Mouse (Mus musculus): ENCODE measurements around the gene Zbtb8b.
A peak's percentile ranks its signal among the peaks of the same experiment; 100 is the strongest.
"Not testable (repeated sequence)": the region's sequence is repeated elsewhere in the genome, so short reads cannot be mapped to it uniquely, and the experiment has no call there.

Gene Zbtb8b

DNA sequence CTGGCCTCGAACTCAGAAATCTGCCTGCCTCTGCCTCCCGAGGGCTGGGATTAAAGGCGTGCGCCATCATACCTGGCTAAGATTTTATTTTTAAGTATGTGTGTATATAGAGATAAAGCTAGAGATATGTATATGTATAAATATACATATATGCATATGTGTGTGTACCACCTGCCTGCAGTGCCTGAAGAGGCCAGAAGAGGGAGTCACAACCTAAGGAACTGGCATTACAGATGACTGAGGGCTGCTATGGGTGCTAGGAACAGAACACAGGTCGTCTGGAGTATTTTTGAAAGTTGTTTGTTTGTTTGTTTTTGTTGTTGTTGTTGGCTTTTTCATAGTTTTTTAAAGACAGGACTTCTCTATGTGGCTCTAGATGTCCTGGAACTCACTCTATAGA is 24.8 kb downstream of the Zbtb8b start:
- peak; percentile 40 for DNase-seq (ENCODE audit: low spot score)

DNA sequence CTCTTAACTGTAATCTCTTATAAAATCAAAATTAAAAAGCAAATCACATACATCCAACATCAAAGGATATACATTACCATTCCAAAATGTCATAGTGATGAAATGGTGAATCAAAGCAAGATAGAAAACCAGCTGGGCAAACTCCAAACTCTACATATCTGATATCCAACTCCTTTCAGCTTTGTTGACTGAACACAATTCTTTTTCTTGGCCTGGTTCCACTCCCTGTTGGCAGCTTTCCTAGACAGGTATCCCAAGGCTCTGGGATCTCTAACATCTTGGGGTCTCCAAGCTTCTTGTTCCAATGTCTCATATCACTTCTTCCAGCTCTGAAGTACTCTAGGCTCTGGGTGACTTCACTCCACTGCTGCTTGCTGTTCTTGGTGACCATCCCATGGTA is 29.7 kb downstream of the Zbtb8b start:
- no peak for DNase-seq (ENCODE audit: low spot score)

- not testable (repeated sequence) for DNase-seq (ENCODE audit: low spot score)
These were observed 30.1 kb downstream of the Zbtb8b start for GRCm38 (mm10) chr4:129410532-129410931.

DNA sequence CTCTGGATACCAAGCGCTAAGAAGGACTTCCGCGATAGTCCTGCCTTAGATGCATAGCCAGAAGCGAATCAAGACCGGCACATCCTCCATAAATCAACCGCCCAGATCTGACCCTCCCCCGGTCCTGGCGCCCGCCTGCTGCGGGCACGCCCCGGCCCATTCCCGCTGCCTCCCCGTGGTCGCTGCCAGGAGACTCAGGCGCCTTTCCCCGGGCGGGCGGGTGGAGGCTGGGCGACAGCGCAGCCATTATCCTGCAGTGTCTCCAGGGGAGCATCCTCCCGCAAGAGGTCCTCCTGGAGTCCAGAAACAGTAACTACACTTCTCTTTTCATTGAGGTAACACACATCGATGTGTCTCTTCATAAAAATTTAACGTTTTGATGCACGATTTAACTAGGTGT is 34.2 kb downstream of the Zbtb8b start:
- peak; percentile 63 for DNase-seq (ENCODE audit: low spot score)

DNA sequence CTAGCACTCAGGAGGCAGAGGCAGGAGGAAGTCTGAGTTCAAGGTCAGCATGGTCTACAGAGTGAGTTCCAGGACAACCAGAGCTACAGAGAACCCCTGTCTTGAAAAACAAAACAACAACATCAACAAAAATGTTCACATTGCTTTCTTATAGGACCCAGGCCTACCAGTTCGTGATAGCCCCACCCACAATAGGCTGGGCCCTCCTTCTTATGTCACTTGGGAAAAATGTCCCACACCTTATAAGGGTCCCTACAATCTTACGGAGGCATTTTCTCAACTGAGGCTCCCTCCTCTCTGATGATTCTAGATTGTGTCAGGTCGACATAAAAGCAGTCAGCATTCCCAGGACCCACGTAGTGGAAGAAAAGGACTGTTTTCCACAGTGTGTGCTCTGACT is 40.8 kb downstream of the Zbtb8b start:
- no peak for DNase-seq (ENCODE audit: low spot score)

DNA sequence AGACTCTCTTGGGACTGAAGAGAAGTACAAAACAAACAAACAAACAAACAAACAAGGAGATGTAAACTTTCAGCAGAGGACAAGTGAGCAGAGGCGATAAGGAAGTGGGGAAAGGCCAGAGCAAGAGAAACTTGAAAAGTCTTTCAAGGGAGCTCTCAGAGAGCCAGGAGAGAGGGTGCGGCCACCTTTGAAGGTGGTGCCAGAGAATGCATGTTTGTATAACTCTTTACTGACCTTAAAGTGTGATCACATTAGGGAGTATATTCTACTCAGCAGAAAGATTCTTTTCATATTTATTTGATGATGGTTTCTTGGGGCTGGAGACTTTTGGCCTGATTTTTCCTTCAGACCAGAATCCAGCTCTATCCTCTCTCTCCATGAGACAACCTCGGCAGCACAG is 43.7 kb downstream of the Zbtb8b start:
- DNase-seq (ENCODE audit: low spot score): no peak

GRCm38 (mm10) chr4:129394089-129394870 is 46.4 kb downstream of the Zbtb8b start:
- DNase-seq (ENCODE audit: low spot score): no peak

- no peak for DNase-seq (ENCODE audit: low spot score)
These were observed 49.6 kb downstream of the Zbtb8b start for GRCm38 (mm10) chr4:129390936-129391557.

GRCm38 (mm10) chr4:129390216-129390743 is 50.4 kb downstream of the Zbtb8b start:
- no peak for DNase-seq (ENCODE audit: low spot score)

DNA sequence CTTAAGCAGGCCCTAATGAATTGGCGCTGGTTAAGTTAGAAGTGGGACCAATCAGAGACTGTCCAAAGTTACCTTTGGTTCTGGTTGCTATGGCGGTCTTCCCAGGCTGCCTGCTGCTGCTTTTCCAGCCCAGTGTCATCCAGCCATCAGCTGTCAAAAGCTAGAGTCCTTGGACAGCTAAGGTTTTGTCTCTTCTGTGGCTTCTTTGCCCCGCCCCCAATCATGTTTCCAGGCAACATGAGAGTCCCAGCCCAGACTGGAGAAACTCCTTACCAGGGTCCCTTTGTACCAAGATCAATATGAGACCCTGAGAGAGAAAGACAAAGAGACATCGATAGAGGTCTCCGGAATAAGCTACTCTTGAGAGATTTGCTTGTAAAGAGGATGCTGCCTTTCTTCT is 52.2 kb downstream of the Zbtb8b start:
- no peak for DNase-seq (ENCODE audit: low spot score)

DNA sequence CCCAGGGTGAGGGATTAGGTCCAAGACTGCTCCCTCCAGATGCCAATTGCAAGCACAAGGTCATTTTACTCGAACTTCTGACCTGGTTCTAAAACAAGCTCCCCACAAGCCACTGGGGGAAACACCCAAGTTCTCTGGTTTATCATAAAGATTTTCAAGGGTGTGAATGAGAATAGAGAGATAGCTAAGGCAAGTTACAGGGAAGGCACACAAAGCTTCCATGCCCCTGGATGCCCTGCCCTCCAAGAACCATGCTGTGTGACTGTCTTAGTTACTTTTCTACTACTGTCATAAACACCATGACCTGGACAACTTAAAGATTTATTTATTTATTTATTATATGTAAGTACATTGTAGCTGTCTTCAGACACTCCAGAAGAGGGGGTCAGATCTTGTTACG is 53.7 kb downstream of the Zbtb8b start:
- no peak for DNase-seq (ENCODE audit: low spot score)

DNA sequence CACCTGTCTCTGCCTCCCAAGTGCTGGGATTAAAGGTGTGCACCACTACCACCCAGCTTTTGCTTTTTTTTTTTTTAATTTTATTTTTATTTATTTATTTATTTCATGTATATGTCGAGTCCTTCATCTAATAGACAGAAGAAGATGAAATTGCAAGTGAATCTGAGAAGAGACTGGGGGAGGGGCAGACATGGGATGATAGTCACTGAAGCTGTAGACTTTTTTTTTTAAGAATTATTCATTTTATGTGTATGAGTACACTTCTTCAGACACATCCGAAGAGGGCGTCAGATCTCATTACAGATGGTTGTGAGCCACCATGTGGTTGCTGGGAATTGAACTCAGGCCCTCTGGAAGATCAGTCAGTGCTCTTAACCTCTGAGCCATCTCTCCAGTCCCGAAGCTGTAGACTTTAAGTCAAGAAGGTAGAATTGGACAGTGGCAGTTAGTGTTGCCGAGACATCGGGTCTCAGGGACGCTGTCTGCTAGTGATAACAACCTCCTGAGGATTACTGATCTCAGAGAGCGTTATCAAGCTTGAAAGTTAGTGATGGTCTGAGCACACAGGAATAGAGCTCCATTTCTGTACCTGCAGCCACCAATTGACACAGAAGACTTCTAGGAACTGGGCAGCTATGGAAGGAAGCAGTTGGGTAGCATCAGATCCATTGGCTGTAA is 54.2 kb downstream of the Zbtb8b start:
- DNase-seq (ENCODE audit: low spot score): no peak

GRCm38 (mm10) chr4:129385685-129386084 is 55.0 kb downstream of the Zbtb8b start:
- no peak for DNase-seq (ENCODE audit: low spot score)

DNA sequence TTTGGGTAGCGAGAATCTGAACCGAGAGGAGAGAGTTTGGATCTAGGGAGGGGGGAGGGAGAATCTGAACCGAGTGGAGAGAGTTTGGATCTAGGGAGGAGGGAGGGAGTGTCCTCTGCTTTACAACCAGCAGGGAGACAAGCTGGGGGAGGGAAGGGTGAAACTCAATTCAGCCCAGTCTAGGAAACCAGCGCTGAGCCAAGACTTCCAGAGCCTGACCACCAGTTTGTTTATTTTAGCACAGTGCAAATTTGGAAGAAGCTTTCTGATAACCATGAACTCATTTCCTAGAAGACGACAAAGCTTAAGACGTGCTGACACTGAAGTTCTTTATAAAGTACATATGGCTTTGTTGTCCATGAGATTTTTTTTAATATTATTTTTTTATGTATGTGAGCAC is 56.2 kb downstream of the Zbtb8b start:
- no peak for DNase-seq (ENCODE audit: low spot score)

DNA sequence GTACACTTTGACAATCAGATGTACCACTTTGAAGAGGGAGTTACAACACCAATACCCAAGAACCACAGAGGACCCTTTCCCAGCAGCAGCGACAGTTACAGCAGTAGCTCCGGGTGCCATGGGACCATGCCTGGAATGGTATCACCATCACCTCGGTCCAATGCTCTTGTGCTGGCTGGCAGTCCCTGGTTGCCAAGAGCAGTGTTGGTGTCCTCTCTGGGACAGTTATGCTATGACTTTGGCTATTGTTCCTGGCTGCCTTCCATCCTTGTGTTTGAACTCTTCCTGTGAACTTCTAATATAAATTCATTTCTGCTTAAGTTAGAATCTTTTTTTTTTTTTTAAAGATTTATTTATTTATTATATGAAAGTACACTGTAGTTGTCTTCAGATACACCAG is 57.1 kb downstream of the Zbtb8b start:
- DNase-seq (ENCODE audit: low spot score): no peak

DNA sequence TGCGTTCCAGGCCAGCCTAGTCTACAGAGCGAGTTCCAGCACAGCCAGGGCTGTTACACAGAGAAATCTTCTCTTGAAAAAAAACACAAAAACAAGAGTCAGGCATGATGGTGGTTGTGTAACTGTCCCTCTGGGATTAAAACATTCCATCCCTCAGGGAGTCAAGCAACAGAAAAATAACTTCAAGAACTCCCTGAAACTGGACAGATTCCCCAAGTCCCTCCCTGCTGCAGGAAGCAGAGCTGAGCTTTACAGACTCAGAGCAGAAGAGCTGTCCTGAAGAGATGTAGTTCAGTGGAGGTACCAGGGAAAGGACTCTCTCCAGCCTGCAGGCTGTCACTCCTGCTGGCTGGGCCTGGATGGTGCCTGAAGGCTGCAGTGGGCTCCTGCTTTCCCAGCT is 58.2 kb downstream of the Zbtb8b start:
- DNase-seq (ENCODE audit: low spot score): peak; percentile 15

- peak; percentile 76 for DNase-seq (ENCODE audit: low spot score)
These were observed 58.6 kb downstream of the Zbtb8b start for GRCm38 (mm10) chr4:129382029-129382428.

GRCm38 (mm10) chr4:129381148-129381547 is 59.5 kb downstream of the Zbtb8b start:
- DNase-seq (ENCODE audit: low spot score): no peak

DNA sequence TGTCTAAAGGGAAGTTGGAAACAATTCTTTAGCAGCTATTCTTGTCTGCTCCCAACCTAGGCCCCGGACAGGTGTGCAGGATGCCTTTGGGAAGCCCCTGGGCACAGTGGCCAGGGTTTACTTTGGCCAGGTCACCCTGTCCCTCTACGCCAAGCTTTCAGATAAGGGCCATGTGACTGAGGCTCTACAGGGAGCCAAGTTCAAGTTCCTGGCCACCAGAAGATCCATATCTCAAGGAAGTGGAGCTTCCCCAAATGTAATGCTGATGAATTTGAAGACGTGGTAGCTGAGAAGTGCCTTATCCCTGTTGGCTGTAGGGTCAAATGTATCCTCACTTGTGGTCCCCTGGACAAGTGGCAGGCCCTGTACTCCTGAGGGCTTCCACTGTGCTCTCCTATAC is 60.8 kb downstream of the Zbtb8b start:
- DNase-seq (ENCODE audit: low spot score): no peak

GRCm38 (mm10) chr4:129377601-129378390 is 62.9 kb downstream of the Zbtb8b start, which contains the start of gene Zbtb8a:
TSS of gene Zbtb8a (minus strand) at chr4:129378116.
- DNase-seq (ENCODE audit: low spot score): peak; percentile 59

DNA sequence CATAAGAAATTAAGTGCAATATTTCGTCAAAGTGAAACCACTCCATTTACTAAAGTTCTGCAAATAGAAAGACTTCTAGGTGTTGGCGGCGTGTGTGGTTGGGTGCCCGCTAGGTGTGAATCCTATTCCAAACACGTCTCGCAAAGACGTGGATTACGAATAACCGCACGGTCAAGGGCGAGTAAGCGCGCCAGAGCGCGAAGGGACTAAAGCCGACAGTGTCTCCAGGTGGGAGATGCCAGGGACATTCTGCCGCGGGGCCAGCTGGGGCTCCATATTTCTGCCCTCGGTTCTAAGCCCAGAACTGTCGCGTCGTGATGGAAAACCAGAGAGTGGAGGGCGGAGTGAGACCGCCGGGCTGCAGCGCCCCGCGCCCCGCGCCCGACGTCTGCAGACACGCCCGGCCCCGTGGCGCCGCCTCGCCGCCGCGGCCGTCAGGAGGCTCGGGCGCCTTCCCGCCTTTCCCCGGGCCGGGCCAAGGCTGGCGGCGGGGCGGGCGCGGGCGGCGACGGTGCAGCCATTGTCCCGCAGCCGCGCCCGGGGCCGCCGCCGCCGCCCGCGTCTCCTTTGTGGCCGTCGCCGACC is 63.6 kb downstream of the Zbtb8b start:
- peak; percentile 57 for DNase-seq (ENCODE audit: low spot score)

DNA sequence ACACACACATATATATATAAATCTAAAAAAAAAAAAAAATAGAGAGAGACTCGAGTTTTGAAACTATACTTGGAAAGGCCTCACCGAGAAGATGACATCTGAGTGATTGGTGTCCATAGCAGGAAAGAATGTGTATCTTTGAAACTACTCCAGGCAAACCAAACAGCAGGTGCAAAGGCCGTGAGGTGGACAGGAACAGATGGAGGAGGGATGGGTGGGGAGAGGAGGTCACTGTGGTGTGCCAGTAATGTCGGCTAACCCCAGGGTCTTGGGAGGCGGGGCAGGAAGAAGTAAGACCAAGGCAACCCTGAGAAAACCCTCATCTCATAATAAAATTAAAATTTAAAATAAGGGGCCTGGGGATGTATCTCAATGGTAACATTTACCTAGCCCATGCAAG is 64.8 kb downstream of the Zbtb8b start:
- DNase-seq (ENCODE audit: low spot score): no peak

Data from testis, postnatal 14 days (tissue).